Mouse (Mus musculus): ENCODE data around the gene Ccdc54. TPM values are rescaled to one million over a fixed set of nuclear protein-coding genes. Genes with fewer than 3 reads are reported as not detected.

The Ccdc54 gene
- polyA plus RNA-seq (2015; fragmentation: Nextera tagmentation; extraction: Ambion mirVana), result not detected in 2 replicates

DNA sequence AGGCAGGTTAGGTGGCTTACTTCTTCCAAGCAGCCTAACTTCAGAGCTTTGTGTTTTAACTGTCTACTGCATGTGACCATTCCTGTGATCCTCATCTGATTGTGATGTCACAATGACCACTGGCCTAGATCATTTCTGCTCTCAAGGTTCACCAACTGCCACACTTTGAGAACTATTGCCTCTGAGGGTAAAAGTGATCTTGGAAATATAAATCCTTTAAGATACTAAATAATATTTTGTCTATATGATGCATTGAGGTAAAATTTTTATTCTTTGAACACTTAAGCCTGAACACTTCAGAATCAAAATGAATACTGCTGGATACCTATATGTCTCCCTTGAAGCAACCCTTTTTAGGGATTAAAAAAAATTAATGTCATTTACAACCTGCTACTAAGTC, at the start of gene Ccdc54:
Gene Ccdc54, minus strand, starts transcription at position 101 of the 400 bp plus-strand sequence.
- no peaks in the 10 kb centered on the region for H3K27me3 ChIP-seq (replicated peaks; ENCODE audit: control insufficient read depth, insufficient read depth, low read length)
- TF ChIP-seq CTCF (IDR thresholded peaks at IDR 0.05; ENCODE audit: low read depth), result no peak
- no peak within 1 kb of the TSS for H3K27ac ChIP-seq (ENCODE audit: low read depth, low read length)
- no peak for ATAC-seq
- H3K36me3 ChIP-seq (ENCODE audit: control insufficient read depth, insufficient read depth), result no peaks in the 10 kb centered on the region
- no peak within 1 kb of the TSS for H3K4me2 ChIP-seq (replicated peaks; ENCODE audit: low read depth)
- no peak within 1 kb of the TSS for H3K9ac ChIP-seq (ENCODE audit: low read depth, low read length)
- no peak within 1 kb of the TSS for H3K4me3 ChIP-seq (ENCODE audit: low read depth, low read length)
- H3K9me3 ChIP-seq (ENCODE audit: control insufficient read depth), result no peaks in the 10 kb centered on the region
- no peaks in the 10 kb centered on the region for H3K4me1 ChIP-seq (replicated peaks; ENCODE audit: control insufficient read depth, insufficient read depth, low read length)

DNA sequence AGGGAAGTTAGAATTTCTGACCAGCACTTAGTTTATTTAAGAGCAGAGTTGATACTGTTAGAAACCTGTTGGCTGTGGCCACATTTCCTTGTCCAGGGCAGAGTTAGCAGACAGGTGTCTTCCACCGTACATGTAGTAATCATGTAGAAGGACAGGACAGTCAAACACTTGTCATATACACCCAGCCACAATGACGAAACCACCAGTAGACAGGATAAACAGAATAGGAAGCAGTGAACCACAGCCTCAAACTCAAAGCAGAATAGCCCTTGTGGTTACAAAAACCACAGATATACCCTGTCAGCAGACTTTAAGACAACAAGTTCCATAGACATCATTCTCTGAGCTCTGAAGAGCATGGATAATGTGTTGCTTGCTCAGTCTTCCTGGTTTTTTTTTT, 41.6 kb upstream of the Ccdc54 start:
- Histone ChIP-seq H3K4me1 (replicated peaks; ENCODE audit: control insufficient read depth, insufficient read depth, low read length) (no peaks in the 10 kb centered on the region), H3K27ac (ENCODE audit: low read depth, low read length) (no peak overlapping the region), H3K4me3 (ENCODE audit: low read depth, low read length) (no peak overlapping the region), H3K36me3 (ENCODE audit: control insufficient read depth, insufficient read depth) (no peaks in the 10 kb centered on the region), H3K9me3 (ENCODE audit: control insufficient read depth) (no peaks in the 10 kb centered on the region), H3K27me3 (replicated peaks; ENCODE audit: control insufficient read depth, insufficient read depth, low read length) (no peaks in the 10 kb centered on the region), H3K4me2 (replicated peaks; ENCODE audit: low read depth) (no peak overlapping the region), H3K9ac (ENCODE audit: low read depth, low read length) (no peak overlapping the region)
- TF ChIP-seq CTCF (IDR thresholded peaks at IDR 0.05; ENCODE audit: low read depth), result no peak
- 69% methylated on average over 2 of the region's 2 CpGs for whole genome bisulfite sequencing
- ATAC-seq, result no peak

DNA sequence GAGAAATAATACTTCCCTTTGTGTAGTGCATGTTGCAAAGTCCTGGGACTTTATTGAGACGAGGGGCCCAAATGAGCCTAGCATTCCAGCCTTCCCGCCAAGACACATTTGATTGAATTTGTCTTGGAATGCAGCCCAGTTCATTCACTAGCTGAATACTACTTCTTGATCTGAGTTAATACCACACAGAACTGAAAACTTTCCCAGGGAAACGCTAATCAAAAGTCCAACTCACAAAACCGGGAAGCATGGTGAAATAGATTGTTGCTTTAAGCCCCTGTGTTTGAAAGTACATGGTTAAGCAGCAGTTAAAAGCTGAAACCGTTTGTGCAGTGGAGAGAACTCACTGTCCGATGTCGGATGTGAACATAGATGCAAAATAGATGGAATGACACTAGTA, 24.6 kb upstream of the Ccdc54 start:
- H3K4me3 ChIP-seq (ENCODE audit: low read depth, low read length), result no peak overlapping the region
- no peak for ATAC-seq
- H3K9ac ChIP-seq (ENCODE audit: low read depth, low read length), result no peak overlapping the region
- H3K9me3 ChIP-seq (ENCODE audit: control insufficient read depth), result no peaks in the 10 kb centered on the region
- no peak overlapping the region for H3K4me2 ChIP-seq (replicated peaks; ENCODE audit: low read depth)
- no peaks in the 10 kb centered on the region for H3K4me1 ChIP-seq (replicated peaks; ENCODE audit: control insufficient read depth, insufficient read depth, low read length)
- WGBS, result 60% methylated on average over 7 of the region's 7 CpGs
- TF ChIP-seq CTCF (IDR thresholded peaks at IDR 0.05; ENCODE audit: low read depth), result no peak
- no peak overlapping the region for H3K27ac ChIP-seq (ENCODE audit: low read depth, low read length)
- no peaks in the 10 kb centered on the region for H3K27me3 ChIP-seq (replicated peaks; ENCODE audit: control insufficient read depth, insufficient read depth, low read length)
- H3K36me3 ChIP-seq (ENCODE audit: control insufficient read depth, insufficient read depth), result no peaks in the 10 kb centered on the region

DNA sequence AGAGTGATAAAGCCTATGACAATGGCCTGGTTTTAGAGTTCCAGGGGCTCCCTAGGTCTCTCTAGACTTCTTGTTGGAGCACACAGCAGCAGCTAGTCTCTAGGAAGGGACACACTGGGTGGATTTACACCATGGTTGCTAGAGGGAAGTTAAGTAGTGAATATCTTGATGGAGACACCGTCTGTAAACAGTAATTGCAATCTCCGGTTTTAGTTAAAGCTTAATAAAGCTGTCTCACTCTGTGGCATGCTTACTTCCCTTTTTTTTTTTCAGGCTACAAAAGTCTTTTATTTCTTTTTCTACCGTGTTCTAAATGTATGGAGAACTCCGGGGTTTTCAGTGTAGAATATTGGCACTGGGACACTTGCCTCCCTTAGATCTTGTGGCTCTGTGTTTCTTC, 22.0 kb upstream of the Ccdc54 start:
- H3K36me3 ChIP-seq (ENCODE audit: control insufficient read depth, insufficient read depth), result no peaks in the 10 kb centered on the region
- H3K4me2 ChIP-seq (replicated peaks; ENCODE audit: low read depth), result no peak overlapping the region
- no peak overlapping the region for H3K9ac ChIP-seq (ENCODE audit: low read depth, low read length)
- TF ChIP-seq CTCF (IDR thresholded peaks at IDR 0.05; ENCODE audit: low read depth), result no peak
- ATAC-seq, result no peak
- no peaks in the 10 kb centered on the region for H3K9me3 ChIP-seq (ENCODE audit: control insufficient read depth)
- 53% methylated on average over 4 of the region's 4 CpGs for WGBS
- no peaks in the 10 kb centered on the region for H3K4me1 ChIP-seq (replicated peaks; ENCODE audit: control insufficient read depth, insufficient read depth, low read length)
- no peaks in the 10 kb centered on the region for H3K27me3 ChIP-seq (replicated peaks; ENCODE audit: control insufficient read depth, insufficient read depth, low read length)
- H3K27ac ChIP-seq (ENCODE audit: low read depth, low read length), result no peak overlapping the region
- H3K4me3 ChIP-seq (ENCODE audit: low read depth, low read length), result no peak overlapping the region

DNA sequence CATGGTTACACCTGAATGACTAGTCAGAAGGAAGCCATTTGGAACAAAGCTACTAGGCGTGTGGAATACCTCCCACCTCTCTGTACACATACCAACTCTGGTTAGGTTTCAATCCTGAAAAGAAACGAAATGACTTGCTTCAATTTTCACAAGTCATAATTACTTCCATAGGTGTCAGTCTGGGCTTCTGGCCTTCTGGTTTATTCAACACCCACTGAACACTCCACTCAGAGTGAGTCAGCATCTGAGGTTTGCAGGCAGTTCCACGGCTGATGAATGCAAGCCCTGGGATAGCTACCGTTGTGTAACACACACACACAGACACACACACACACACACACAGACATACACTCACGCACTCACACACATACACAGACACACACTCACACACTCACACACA, 19.6 kb upstream of the Ccdc54 start:
- 85% methylated on average over 5 of the region's 5 CpGs for WGBS
- no peak overlapping the region for H3K4me2 ChIP-seq (replicated peaks; ENCODE audit: low read depth)
- H3K36me3 ChIP-seq (ENCODE audit: control insufficient read depth, insufficient read depth), result no peaks in the 10 kb centered on the region
- TF ChIP-seq CTCF (IDR thresholded peaks at IDR 0.05; ENCODE audit: low read depth), result no peak
- no peaks in the 10 kb centered on the region for H3K4me1 ChIP-seq (replicated peaks; ENCODE audit: control insufficient read depth, insufficient read depth, low read length)
- H3K4me3 ChIP-seq (ENCODE audit: low read depth, low read length), result no peak overlapping the region
- ATAC-seq, result no peak
- no peaks in the 10 kb centered on the region for H3K27me3 ChIP-seq (replicated peaks; ENCODE audit: control insufficient read depth, insufficient read depth, low read length)
- no peak overlapping the region for H3K9ac ChIP-seq (ENCODE audit: low read depth, low read length)
- no peaks in the 10 kb centered on the region for H3K9me3 ChIP-seq (ENCODE audit: control insufficient read depth)
- no peak overlapping the region for H3K27ac ChIP-seq (ENCODE audit: low read depth, low read length)

DNA sequence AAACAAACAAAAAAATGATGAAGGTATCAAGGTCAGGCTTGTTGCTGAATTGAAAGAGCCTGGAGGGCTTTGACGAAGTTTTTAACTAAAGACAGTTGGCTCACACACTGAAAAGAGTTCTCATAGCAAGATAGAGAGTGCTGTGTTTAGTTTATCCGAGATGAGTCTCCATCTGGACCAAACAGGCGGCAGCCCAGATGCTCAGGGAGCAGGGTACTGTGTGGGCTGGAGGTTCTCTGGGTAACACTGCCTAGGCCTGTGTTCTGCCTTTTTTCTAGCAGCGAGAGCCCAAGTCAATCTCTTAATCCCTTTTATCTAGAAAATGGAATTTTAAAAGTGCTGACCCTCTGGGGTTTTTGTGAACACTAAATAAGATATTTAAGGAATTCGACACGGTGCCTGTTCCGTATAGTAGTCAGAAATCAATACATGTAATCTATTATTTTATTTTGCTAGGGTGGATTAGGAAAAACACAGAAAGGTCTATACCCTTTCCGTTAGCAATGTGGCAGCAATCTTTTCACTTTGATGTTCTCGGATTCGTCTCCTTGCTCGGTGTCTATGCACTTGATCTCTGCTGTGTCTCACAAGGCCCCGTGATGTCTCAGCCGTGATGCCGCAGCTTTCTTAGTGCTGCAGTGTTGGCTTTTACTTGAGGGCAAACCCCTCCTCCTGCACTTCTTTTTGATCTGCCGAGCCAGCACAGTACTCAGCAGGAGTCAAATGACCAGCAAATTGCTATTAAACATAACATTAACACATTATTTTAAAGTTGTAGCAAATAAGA, 17.0 kb upstream of the Ccdc54 start:
- no peak overlapping the region for H3K4me3 ChIP-seq (ENCODE audit: low read depth, low read length)
- H3K36me3 ChIP-seq (ENCODE audit: control insufficient read depth, insufficient read depth), result no peaks in the 10 kb centered on the region
- ATAC-seq, result no peak
- no peak for TF ChIP-seq CTCF (IDR thresholded peaks at IDR 0.05; ENCODE audit: low read depth)
- H3K27me3 ChIP-seq (replicated peaks; ENCODE audit: control insufficient read depth, insufficient read depth, low read length), result no peaks in the 10 kb centered on the region
- 60% methylated on average over 15 of the region's 15 CpGs for WGBS
- H3K9me3 ChIP-seq (ENCODE audit: control insufficient read depth), result no peaks in the 10 kb centered on the region
- no peak overlapping the region for H3K4me2 ChIP-seq (replicated peaks; ENCODE audit: low read depth)
- no peak overlapping the region for H3K9ac ChIP-seq (ENCODE audit: low read depth, low read length)
- H3K4me1 ChIP-seq (replicated peaks; ENCODE audit: control insufficient read depth, insufficient read depth, low read length), result no peaks in the 10 kb centered on the region
- no peak overlapping the region for H3K27ac ChIP-seq (ENCODE audit: low read depth, low read length)

Data from intestine, postnatal 0 days (tissue).